Mouse (Mus musculus): ENCODE results near the gene Mybpc2. TPM values are rescaled to one million over a fixed set of nuclear protein-coding genes. Genes with fewer than 3 reads are reported as not detected.

The Mybpc2 gene
- polyA plus RNA-seq (2015; fragmentation: Nextera tagmentation; extraction: Ambion mirVana) = 0.08 and 0.22 TPM in 2 replicates

GRCm38 (mm10) chr7:44524502-44524901 is at the start of gene Mybpc2:
Gene Mybpc2 (minus strand): TSS chr7:44524656.
- no peaks in the 10 kb centered on the region for H3K36me3 ChIP-seq
- peaks cover 88% of the 10 kb centered on the region for H3K27me3 ChIP-seq
- WGBS = 37% methylated on average over 12 of the region's 12 CpGs
- H3K27ac ChIP-seq (replicated peaks) = no peak within 1 kb of the TSS
- peaks cover 17% of the 10 kb centered on the region for H3K4me1 ChIP-seq (replicated peaks)
- no peak within 1 kb of the TSS for H3K4me3 ChIP-seq
- H3K9ac ChIP-seq = peak within 1 kb of the TSS; percentile 53
- ATAC-seq (ENCODE audit: low read depth) = no peak
- no peaks in the 10 kb centered on the region for H3K9me3 ChIP-seq
- H3K4me2 ChIP-seq = peak within 1 kb of the TSS; percentile 30

GRCm38 (mm10) chr7:44572956-44573484 is 48.6 kb upstream of the Mybpc2 start:
- Histone ChIP-seq H3K9me3 (no peaks in the 10 kb centered on the region), H3K9ac (no peak overlapping the region), H3K4me2 (no peak overlapping the region), H3K36me3 (no peaks in the 10 kb centered on the region), H3K27me3 (no peaks in the 10 kb centered on the region), H3K4me3 (no peak overlapping the region), H3K27ac (replicated peaks) (no peak overlapping the region), H3K4me1 (replicated peaks) (no peaks in the 10 kb centered on the region)
- no peak for ATAC-seq (ENCODE audit: low read depth)
- 82% methylated on average over 5 of the region's 5 CpGs for WGBS

- Histone ChIP-seq H3K27ac (replicated peaks) (no peak within 1 kb of the TSS), H3K4me3 (no peak within 1 kb of the TSS), H3K4me1 (replicated peaks) (no peaks in the 10 kb centered on the region), H3K27me3 (peaks cover 3% of the 10 kb centered on the region; the same call in 1 of the 2 replicates), H3K9ac (no peak within 1 kb of the TSS), H3K9me3 (no peaks in the 10 kb centered on the region), H3K4me2 (no peak within 1 kb of the TSS), H3K36me3 (no peaks in the 10 kb centered on the region)
- ATAC-seq (ENCODE audit: low read depth) = no peak
- WGBS = 38% methylated on average over 7 of the region's 7 CpGs
These were observed 47.8 kb upstream of the Mybpc2 start, which contains the start of gene Napsa for GRCm38 (mm10) chr7:44572213-44572701. Gene Napsa (plus strand): TSS chr7:44572380.

GRCm38 (mm10) chr7:44571811-44572210 is 47.4 kb upstream of the Mybpc2 start:
- H3K4me2 ChIP-seq = no peak overlapping the region
- no peak overlapping the region for H3K27ac ChIP-seq (replicated peaks)
- peaks cover 3% of the 10 kb centered on the region; the same call in 1 of the 2 replicates for H3K27me3 ChIP-seq
- no peaks in the 10 kb centered on the region for H3K4me1 ChIP-seq (replicated peaks)
- WGBS = 56% methylated on average over 4 of the region's 4 CpGs
- no peak for ATAC-seq (ENCODE audit: low read depth)
- H3K9me3 ChIP-seq = no peaks in the 10 kb centered on the region
- H3K4me3 ChIP-seq = no peak overlapping the region
- no peak overlapping the region for H3K9ac ChIP-seq
- H3K36me3 ChIP-seq = no peaks in the 10 kb centered on the region

- Histone ChIP-seq H3K27me3 (peaks cover 3% of the 10 kb centered on the region; the same call in 1 of the 2 replicates), H3K9ac (no peak overlapping the region), H3K27ac (replicated peaks) (no peak overlapping the region), H3K36me3 (no peaks in the 10 kb centered on the region), H3K4me3 (no peak overlapping the region), H3K4me2 (no peak overlapping the region), H3K4me1 (replicated peaks) (no peaks in the 10 kb centered on the region), H3K9me3 (no peaks in the 10 kb centered on the region)
- no peak for ATAC-seq (ENCODE audit: low read depth)
- 80% methylated on average over 6 of the region's 6 CpGs for WGBS
These were observed 46.5 kb upstream of the Mybpc2 start for GRCm38 (mm10) chr7:44570989-44571388.

GRCm38 (mm10) chr7:44568803-44569202 is 44.3 kb upstream of the Mybpc2 start:
- Histone ChIP-seq H3K4me2 (no peak overlapping the region), H3K4me1 (replicated peaks) (no peaks in the 10 kb centered on the region), H3K9me3 (no peaks in the 10 kb centered on the region), H3K27me3 (peaks cover 3% of the 10 kb centered on the region; the same call in 1 of the 2 replicates), H3K9ac (no peak overlapping the region), H3K36me3 (no peaks in the 10 kb centered on the region), H3K4me3 (no peak overlapping the region), H3K27ac (replicated peaks) (no peak overlapping the region)
- ATAC-seq (ENCODE audit: low read depth) = no peak
- 78% methylated on average over 9 of the region's 9 CpGs for WGBS

- Histone ChIP-seq H3K4me2 (no peak overlapping the region), H3K27ac (replicated peaks) (no peak overlapping the region), H3K9ac (no peak overlapping the region), H3K27me3 (peaks cover 9% of the 10 kb centered on the region), H3K4me3 (no peak overlapping the region), H3K4me1 (replicated peaks) (no peaks in the 10 kb centered on the region), H3K9me3 (no peaks in the 10 kb centered on the region), H3K36me3 (no peaks in the 10 kb centered on the region)
- ATAC-seq (ENCODE audit: low read depth) = no peak
- 73% methylated on average over 6 of the region's 6 CpGs for WGBS
These were observed 41.0 kb upstream of the Mybpc2 start for GRCm38 (mm10) chr7:44565414-44565813.

- Histone ChIP-seq H3K36me3 (no peaks in the 10 kb centered on the region), H3K4me1 (replicated peaks) (no peaks in the 10 kb centered on the region), H3K4me3 (no peak overlapping the region), H3K27me3 (peaks cover 9% of the 10 kb centered on the region), H3K9me3 (no peaks in the 10 kb centered on the region), H3K9ac (no peak overlapping the region), H3K4me2 (no peak overlapping the region), H3K27ac (replicated peaks) (no peak overlapping the region)
- ATAC-seq (ENCODE audit: low read depth) = no peak
- 87% methylated on average over 10 of the region's 10 CpGs for WGBS
These were observed 40.0 kb upstream of the Mybpc2 start for GRCm38 (mm10) chr7:44564486-44564885.

GRCm38 (mm10) chr7:44563284-44563683 is 38.8 kb upstream of the Mybpc2 start:
- Histone ChIP-seq H3K27ac (replicated peaks) (no peak overlapping the region), H3K27me3 (peaks cover 9% of the 10 kb centered on the region), H3K4me3 (no peak overlapping the region), H3K4me1 (replicated peaks) (no peaks in the 10 kb centered on the region), H3K9ac (no peak overlapping the region), H3K9me3 (no peaks in the 10 kb centered on the region), H3K36me3 (no peaks in the 10 kb centered on the region), H3K4me2 (no peak overlapping the region)
- WGBS = 50% methylated on average over 8 of the region's 8 CpGs
- no peak for ATAC-seq (ENCODE audit: low read depth)

- no peak overlapping the region for H3K4me3 ChIP-seq
- H3K4me1 ChIP-seq (replicated peaks) = no peaks in the 10 kb centered on the region
- no peaks in the 10 kb centered on the region for H3K36me3 ChIP-seq
- H3K9me3 ChIP-seq = no peaks in the 10 kb centered on the region
- peaks cover 19% of the 10 kb centered on the region for H3K27me3 ChIP-seq
- 55% methylated on average over 18 of the region's 18 CpGs for WGBS
- H3K27ac ChIP-seq (replicated peaks) = no peak overlapping the region
- 0 out of 2 replicates have a peak overlapping the region, but pooled peaks have one; percentile 22 for H3K9ac ChIP-seq
- peak; percentile 67 for ATAC-seq (ENCODE audit: low read depth)
- H3K4me2 ChIP-seq = no peak overlapping the region
These were observed 36.3 kb upstream of the Mybpc2 start for GRCm38 (mm10) chr7:44560435-44561400.

GRCm38 (mm10) chr7:44557629-44558028 is 33.2 kb upstream of the Mybpc2 start:
- WGBS = 85% methylated on average over 2 of the region's 2 CpGs
- no peaks in the 10 kb centered on the region for H3K36me3 ChIP-seq
- no peak for ATAC-seq (ENCODE audit: low read depth)

GRCm38 (mm10) chr7:44553826-44554225 is 29.4 kb upstream of the Mybpc2 start, which contains the start of gene Nr1h2:
Gene Nr1h2 (minus strand): TSS chr7:44553951.
- WGBS = under 1% methylated on average over 22 of the region's 22 CpGs
- ATAC-seq (ENCODE audit: low read depth) = peak; percentile 84
- peak within 1 kb of the TSS; percentile 64 for H3K4me2 ChIP-seq
- peaks cover 17% of the 10 kb centered on the region for H3K4me1 ChIP-seq (replicated peaks)
- peaks cover 33% of the 10 kb centered on the region for H3K36me3 ChIP-seq
- peak within 1 kb of the TSS; percentile 91 for H3K27ac ChIP-seq (replicated peaks)
- H3K4me3 ChIP-seq = peak within 1 kb of the TSS; percentile 70
- peak within 1 kb of the TSS; percentile 70 for H3K9ac ChIP-seq
- no peaks in the 10 kb centered on the region for H3K9me3 ChIP-seq
- H3K27me3 ChIP-seq = peaks cover 12% of the 10 kb centered on the region; the same call in 1 of the 2 replicates

More at GRCm38 (mm10) chr7:44557629-44558028, 33.2 kb upstream of the Mybpc2 start:
- Histone ChIP-seq H3K4me2 (no peak overlapping the region), H3K4me3 (no peak overlapping the region), H3K27ac (replicated peaks) (no peak overlapping the region), H3K9me3 (no peaks in the 10 kb centered on the region), H3K9ac (no peak overlapping the region), H3K27me3 (peaks cover 12% of the 10 kb centered on the region; the same call in 1 of the 2 replicates), H3K4me1 (replicated peaks) (peaks cover 11% of the 10 kb centered on the region)

Measured in neural tube, embryonic 13.5 days (tissue).